Mouse (Mus musculus): Measurements from ENCODE around the gene Clip1.

- TF ChIP-seq GATA1 (IDR thresholded peaks at IDR 0.05; ENCODE audit: borderline replicate concordance, low read length) (no peak), FLI1 (IDR thresholded peaks at IDR 0.05; ENCODE audit: low read length) (no peak)
Measured at GRCm38 (mm10) chr5:123675221-123675620, 9.2 kb downstream of the Clip1 start.

All from megakaryocyte, embryonic 14.5 days (primary cell).